Mouse (Mus musculus) kidney, adult 2 months (tissue): ENCODE data around the gene Tut1. TPM values are rescaled to one million over a fixed set of nuclear protein-coding genes. Genes with fewer than 3 reads are reported as not detected.

Experiments
- DNase-seq: peaks from one replicate; pipeline ENCODE4 v3.0.0; 2021
- H3K27ac ChIP-seq: fragments of 200-500 bp; 2 replicates; pipeline ENCODE4 v1.5.1; 2012; ENCODE audit warnings: low read depth, low read length, control low read depth, inconsistent platforms; ENCODE audit not compliant: insufficient read depth
- H3K27me3 ChIP-seq: fragments of 200-500 bp; replicated peaks from 2 replicates; pipeline ENCODE4 v1.6.1; 2012; ENCODE audit warnings: mild to moderate bottlenecking, moderate library complexity, low read length, inconsistent platforms; ENCODE audit not compliant: control insufficient read depth, insufficient read depth
- H3K36me3 ChIP-seq: fragments of 200-500 bp; 2 replicates; pipeline ENCODE4 v1.6.1; 2012; ENCODE audit warnings: mild to moderate bottlenecking, moderate library complexity, low read length, inconsistent platforms; ENCODE audit not compliant: control insufficient read depth, insufficient read depth
- H3K4me1 ChIP-seq: fragments of 200-500 bp; 2 replicates; pipeline ENCODE4 v1.6.1; 2011; ENCODE audit warnings: low read length; ENCODE audit not compliant: control insufficient read depth, insufficient read depth
- H3K4me3 ChIP-seq: fragments of 200-500 bp; 2 replicates; pipeline ENCODE4 v1.5.1; 2011; ENCODE audit warnings: mild to moderate bottlenecking, low read depth, low read length, control low read depth; ENCODE audit not compliant: insufficient read depth
- CTCF ChIP-seq: fragments of 200-500 bp; conservative IDR thresholded peaks from 2 replicates; pipeline ENCODE4 v1.5.1; 2011; ENCODE audit warnings: low read depth, mild to moderate bottlenecking, control low read depth, low read length, moderate library complexity, mixed read lengths; ENCODE audit not compliant: insufficient read depth, insufficient read length
- POLR2A ChIP-seq: fragments of 200-500 bp; IDR thresholded peaks from one replicate; pipeline ENCODE4 v1.6.1; 2011; ENCODE audit warnings: low read depth, low read length, control low read depth
- WGBS: fragments of 180-500 bp; shearing (Covaris S2); methylation state at CpG from one replicate; pipeline ENCODE4 v1.1.7; 2018; 5-methylcytosine and 5-hydroxymethylcytosine counted together
- polyA plus RNA-seq: library from polyadenylated mRNA; depleted of rRNA; stranded (reverse); fragments of >200 nt; gene quantifications from 2 replicates; pipeline ENCODE4 v1.2.3, GENCODE M21; 2012; rRNA removed

Tut1 gene
- polyA plus RNA-seq: 14.1 and 14.3 TPM in 2 replicates

- Histone ChIP-seq H3K36me3 (peaks cover 2% of the 10 kb centered on the region), H3K4me3 (peak within 1 kb of the TSS; percentile 64), H3K27me3 (no peaks in the 10 kb centered on the region), H3K4me1 (peaks cover 6% of the 10 kb centered on the region; the same call in 1 of the 2 replicates), H3K27ac (no peak within 1 kb of the TSS)
- TF ChIP-seq CTCF (no peak), POLR2A (peak; percentile 51)
- DNase-seq: peak; percentile 98
- 2% methylated on average over 46 of the region's 46 CpGs for WGBS
Observed at GRCm38 (mm10) chr19:8953135-8954039, at the start of gene Tut1. TSS of gene Tut1 (plus strand) at chr19:8953847.

- H3K36me3 ChIP-seq: peaks cover 41% of the 10 kb centered on the region
- H3K27me3 ChIP-seq: no peaks in the 10 kb centered on the region
- no peak for TF ChIP-seq CTCF
- no peak for TF ChIP-seq POLR2A
- no peaks in the 10 kb centered on the region for H3K4me1 ChIP-seq
- H3K4me3 ChIP-seq: no peak overlapping the region
- no peak for DNase-seq
- H3K27ac ChIP-seq: no peak overlapping the region
- 89% methylated on average over 6 of the region's 6 CpGs for WGBS
Observed at GRCm38 (mm10) chr19:8908531-8908930, 45.1 kb upstream of the Tut1 start.

- Histone ChIP-seq H3K4me1 (no peaks in the 10 kb centered on the region), H3K27ac (no peak overlapping the region), H3K27me3 (no peaks in the 10 kb centered on the region), H3K4me3 (no peak overlapping the region), H3K36me3 (peaks cover 36% of the 10 kb centered on the region)
- WGBS: 80% methylated on average over 5 of the region's 5 CpGs
- no peak for TF ChIP-seq CTCF
- TF ChIP-seq POLR2A: no peak
- DNase-seq: no peak
Observed at GRCm38 (mm10) chr19:8911810-8912209, 41.8 kb upstream of the Tut1 start.

- Histone ChIP-seq H3K4me1 (no peaks in the 10 kb centered on the region), H3K27ac (no peak overlapping the region), H3K36me3 (peaks cover 24% of the 10 kb centered on the region), H3K27me3 (no peaks in the 10 kb centered on the region), H3K4me3 (no peak overlapping the region)
- TF ChIP-seq POLR2A (no peak), CTCF (no peak)
- WGBS: 93% methylated on average over 3 of the region's 3 CpGs
- DNase-seq: no peak
Observed at GRCm38 (mm10) chr19:8914212-8914611, 39.4 kb upstream of the Tut1 start.

GRCm38 (mm10) chr19:8919000-8919399 is 34.6 kb upstream of the Tut1 start:
- no peak for DNase-seq
- Histone ChIP-seq H3K27ac (no peak overlapping the region), H3K27me3 (no peaks in the 10 kb centered on the region), H3K4me1 (peaks cover 11% of the 10 kb centered on the region), H3K36me3 (peaks cover 3% of the 10 kb centered on the region), H3K4me3 (no peak overlapping the region)
- WGBS: 91% methylated on average over 3 of the region's 3 CpGs
- TF ChIP-seq POLR2A: no peak
- TF ChIP-seq CTCF: no peak

- peaks cover 11% of the 10 kb centered on the region for H3K4me1 ChIP-seq
- no peak overlapping the region for H3K4me3 ChIP-seq
- TF ChIP-seq POLR2A: no peak
- TF ChIP-seq CTCF: no peak
- peak overlapping the region; percentile 92 for H3K27ac ChIP-seq
- peaks cover 1% of the 10 kb centered on the region for H3K36me3 ChIP-seq
- no peaks in the 10 kb centered on the region for H3K27me3 ChIP-seq
- WGBS: 55% methylated on average over 6 of the region's 6 CpGs
- DNase-seq: no peak
Observed at GRCm38 (mm10) chr19:8919684-8920072, 34.0 kb upstream of the Tut1 start.

- WGBS: under 1% methylated on average over 50 of the region's 50 CpGs
- DNase-seq: peak; percentile 98
Observed at GRCm38 (mm10) chr19:8920073-8920736, 33.4 kb upstream of the Tut1 start, which contains the start of gene B3gat3. TSS of gene B3gat3 (plus strand) at chr19:8920374.

More at GRCm38 (mm10) chr19:8920073-8920736, 33.4 kb upstream of the Tut1 start, which contains the start of gene B3gat3:
- peaks cover 1% of the 10 kb centered on the region; the same call in 1 of the 2 replicates for H3K36me3 ChIP-seq
- H3K4me3 ChIP-seq: peak within 1 kb of the TSS; percentile 78
- no peaks in the 10 kb centered on the region for H3K27me3 ChIP-seq
- H3K4me1 ChIP-seq: peaks cover 11% of the 10 kb centered on the region
- TF ChIP-seq POLR2A (peak; percentile 89), CTCF (no peak)
- peak within 1 kb of the TSS; percentile 92 for H3K27ac ChIP-seq
